Mouse (Mus musculus) limb, embryonic 14.5 days (tissue): ENCODE measurements at regions not wholly inside any gene's neighbourhood (a gene's known extent, or its start where the extent isn't known, plus 50 kb on each side); places are given as distances from the start of the nearest gene placed in this dataset.

ENCODE experiments used
- ATAC-seq: fragments of 200-750 bp; cut with Nextera tagmentation; 2 replicates; pipeline ENCODE4 v1.8.0; 2017; ENCODE audit warnings: low read depth, moderate number of reproducible peaks, moderate TSS enrichment; ENCODE audit not compliant: low FRiP score
- DNase-seq: peaks from one replicate; pipeline ENCODE4 v3.0.0-alpha.2; 2015; ENCODE audit warnings: low spot score
- H3K27ac ChIP-seq: fragments of 300-500 bp; sonication (generic); replicated peaks from 2 replicates; pipeline ENCODE4 v1.5.1; 2014; ENCODE audit warnings: low read depth, mild to moderate bottlenecking, low read length, moderate library complexity, mixed read lengths
- H3K27me3 ChIP-seq: fragments of 300-500 bp; sonication (generic); 2 replicates; pipeline ENCODE4 v1.6.1; 2014; ENCODE audit warnings: low read length, mixed read lengths; ENCODE audit not compliant: control insufficient read depth, insufficient read depth
- H3K36me3 ChIP-seq: fragments of 300-500 bp; sonication (generic); 2 replicates; pipeline ENCODE4 v1.6.1; 2014; ENCODE audit warnings: mild to moderate bottlenecking, low read length, moderate library complexity, mixed read lengths; ENCODE audit not compliant: control insufficient read depth, insufficient read depth
- H3K4me1 ChIP-seq: fragments of 300-500 bp; sonication (generic); 2 replicates; pipeline ENCODE4 v1.6.1; 2014; ENCODE audit warnings: antibody characterized with exemption, low read length, mixed read lengths; ENCODE audit not compliant: control insufficient read depth, insufficient read depth
- H3K4me2 ChIP-seq: fragments of 300-500 bp; sonication (generic); replicated peaks from 2 replicates; pipeline ENCODE4 v1.6.1; 2014; ENCODE audit warnings: low read depth, mild to moderate bottlenecking, low read length, moderate library complexity; ENCODE audit not compliant: severe bottlenecking
- H3K4me3 ChIP-seq: fragments of 300-500 bp; sonication (generic); replicated peaks from 2 replicates; pipeline ENCODE4 v1.5.1; 2014; ENCODE audit warnings: low read length
- H3K9ac ChIP-seq: fragments of 300-500 bp; sonication (generic); 2 replicates; pipeline ENCODE4 v1.6.1; 2014; ENCODE audit warnings: mild to moderate bottlenecking, low read depth, low read length, moderate library complexity; ENCODE audit not compliant: severe bottlenecking
- H3K9me3 ChIP-seq: fragments of 300-500 bp; sonication (generic); 2 replicates; pipeline ENCODE4 v1.6.1; 2016; ENCODE audit warnings: low read length; ENCODE audit not compliant: control insufficient read depth
- POLR2A ChIP-seq: fragments of 200-500 bp; IDR thresholded peaks from 2 replicates; pipeline ENCODE4 v1.8.0; 2012; ENCODE audit warnings: inconsistent platforms, mild to moderate bottlenecking, moderate library complexity, borderline replicate concordance; ENCODE audit not compliant: insufficient read depth, insufficient read length; ENCODE audit errors: extremely low read depth
- WGBS: fragments of 180-500 bp; shearing (Covaris S2); extraction: QIAGEN DNeasy Blood & Tissue Kit; methylation state at CpG from one replicate; pipeline ENCODE4 v1.1.7; 2014; 5-methylcytosine and 5-hydroxymethylcytosine counted together

- Histone ChIP-seq H3K27me3 (no peaks in the 10 kb centered on the region), H3K9me3 (no peaks in the 10 kb centered on the region), H3K4me1 (no peaks in the 10 kb centered on the region), H3K36me3 (no peaks in the 10 kb centered on the region), H3K4me2 (no peak overlapping the region), H3K4me3 (no peak overlapping the region), H3K27ac (no peak overlapping the region), H3K9ac (no peak overlapping the region)
- ATAC-seq (no peak), DNase-seq (no peak)
- no peak for TF ChIP-seq POLR2A
- 67% methylated on average over 1 of the region's 1 CpGs for WGBS
These were observed 182.4 kb downstream of the Tm2d1 start for GRCm38 (mm10) chr4:98200701-98201100.

- TF ChIP-seq POLR2A: no peak
- Histone ChIP-seq H3K4me2 (no peak overlapping the region), H3K4me3 (no peak overlapping the region), H3K27me3 (no peaks in the 10 kb centered on the region), H3K9me3 (no peaks in the 10 kb centered on the region), H3K4me1 (peaks cover 2% of the 10 kb centered on the region; the same call in 1 of the 2 replicates), H3K36me3 (no peaks in the 10 kb centered on the region), H3K9ac (no peak overlapping the region), H3K27ac (no peak overlapping the region)
- DNase-seq (no peak), ATAC-seq (no peak)
- WGBS: 89% methylated on average over 3 of the region's 3 CpGs
These were observed 192.8 kb downstream of the Tm2d1 start for GRCm38 (mm10) chr4:98190318-98190717.

GRCm38 (mm10) chr4:98189894-98190293, 193.2 kb downstream of the Tm2d1 start:
- WGBS: 48% methylated on average over 1 of the region's 1 CpGs
- Histone ChIP-seq H3K27ac (no peak overlapping the region), H3K27me3 (no peaks in the 10 kb centered on the region), H3K9ac (no peak overlapping the region), H3K36me3 (no peaks in the 10 kb centered on the region), H3K4me3 (no peak overlapping the region), H3K9me3 (no peaks in the 10 kb centered on the region), H3K4me1 (peaks cover 2% of the 10 kb centered on the region; the same call in 1 of the 2 replicates), H3K4me2 (no peak overlapping the region)
- TF ChIP-seq POLR2A: no peak
- ATAC-seq (no peak), DNase-seq (no peak)

- H3K4me2 ChIP-seq: no peak overlapping the region
- H3K9ac ChIP-seq: no peak overlapping the region
- ATAC-seq: no peak
- TF ChIP-seq POLR2A: no peak
- no peak overlapping the region for H3K27ac ChIP-seq
- WGBS: 71% methylated on average over 7 of the region's 7 CpGs
- no peaks in the 10 kb centered on the region for H3K36me3 ChIP-seq
- no peak for DNase-seq
- H3K4me1 ChIP-seq: peaks cover 2% of the 10 kb centered on the region; the same call in 1 of the 2 replicates
- H3K4me3 ChIP-seq: no peak overlapping the region
- H3K9me3 ChIP-seq: no peaks in the 10 kb centered on the region
- H3K27me3 ChIP-seq: no peaks in the 10 kb centered on the region
These were observed 194.2 kb downstream of the Tm2d1 start for GRCm38 (mm10) chr4:98188944-98189343.

GRCm38 (mm10) chr4:98187038-98187437, 196.1 kb downstream of the Tm2d1 start:
- no peak for TF ChIP-seq POLR2A

GRCm38 (mm10) chr4:98182053-98182355, 201.1 kb downstream of the Tm2d1 start:
- peak; percentile 84 for ATAC-seq
- Histone ChIP-seq H3K36me3 (no peaks in the 10 kb centered on the region), H3K4me2 (no peak overlapping the region), H3K9me3 (no peaks in the 10 kb centered on the region), H3K27ac (0 out of 2 replicates have a peak overlapping the region, but pooled peaks have one; percentile 27), H3K4me3 (no peak overlapping the region), H3K27me3 (no peaks in the 10 kb centered on the region), H3K9ac (no peak overlapping the region), H3K4me1 (peaks cover 19% of the 10 kb centered on the region)
- no peak for TF ChIP-seq POLR2A
- WGBS: 28% methylated on average over 4 of the region's 4 CpGs
- DNase-seq: peak; percentile 95

More at GRCm38 (mm10) chr4:98187038-98187437, 196.1 kb downstream of the Tm2d1 start:
- 86% methylated on average over 2 of the region's 2 CpGs for WGBS
- H3K36me3 ChIP-seq: no peaks in the 10 kb centered on the region
- no peak for DNase-seq
- H3K9me3 ChIP-seq: no peaks in the 10 kb centered on the region
- H3K4me2 ChIP-seq: no peak overlapping the region
- H3K4me1 ChIP-seq: peaks cover 5% of the 10 kb centered on the region
- no peak overlapping the region for H3K4me3 ChIP-seq
- ATAC-seq: no peak
- no peak overlapping the region for H3K9ac ChIP-seq
- H3K27ac ChIP-seq: no peak overlapping the region
- no peaks in the 10 kb centered on the region for H3K27me3 ChIP-seq
